Mouse (Mus musculus) lung, embryonic 14.5 days (tissue): Measurements from ENCODE around the gene Oard1. TPM values are rescaled to one million over a fixed set of nuclear protein-coding genes. Genes with fewer than 3 reads are reported as not detected.

Experiments used
- ATAC-seq: fragments of 200-750 bp; cut with Nextera tagmentation; 2 replicates; pipeline ENCODE4 v1.8.0; 2017; ENCODE audit warnings: mild to moderate bottlenecking, moderate TSS enrichment, moderate library complexity; ENCODE audit not compliant: insufficient read depth
- DNase-seq: peaks from one replicate; pipeline ENCODE4 v3.0.0-alpha.2; 2015
- H3K27ac ChIP-seq: fragments of 300-500 bp; sonication (generic); 2 replicates; pipeline ENCODE4 v1.5.1; 2014; ENCODE audit warnings: low read depth, mild to moderate bottlenecking, moderate library complexity
- H3K27me3 ChIP-seq: fragments of 300-500 bp; sonication (generic); 2 replicates; pipeline ENCODE4 v1.6.1; 2014; ENCODE audit warnings: low read length, control low read depth; ENCODE audit not compliant: insufficient read depth
- H3K36me3 ChIP-seq: fragments of 300-500 bp; sonication (generic); 2 replicates; pipeline ENCODE4 v1.6.1; 2014; ENCODE audit warnings: control low read depth; ENCODE audit not compliant: insufficient read depth
- H3K4me1 ChIP-seq: fragments of 300-500 bp; sonication (generic); 2 replicates; pipeline ENCODE4 v1.6.1; 2014; ENCODE audit warnings: antibody characterized with exemption, control low read depth; ENCODE audit not compliant: insufficient read depth
- H3K4me2 ChIP-seq: fragments of 300-500 bp; sonication (generic); 2 replicates; pipeline ENCODE4 v1.6.1; 2014; ENCODE audit warnings: mild to moderate bottlenecking
- H3K4me3 ChIP-seq: fragments of 300-500 bp; sonication (generic); 2 replicates; pipeline ENCODE4 v1.5.1; 2014; ENCODE audit warnings: low read depth, low read length
- H3K9ac ChIP-seq: fragments of 300-500 bp; sonication (generic); 2 replicates; pipeline ENCODE4 v1.6.1; 2014
- H3K9me3 ChIP-seq: fragments of 300-500 bp; sonication (generic); 2 replicates; pipeline ENCODE4 v1.6.1; 2016; ENCODE audit warnings: low read depth, low read length, control low read depth
- CTCF ChIP-seq: IDR thresholded peaks from 2 replicates; pipeline ENCODE4 v1.5.1; 2016; ENCODE audit warnings: antibody characterized with exemption, low read depth
- WGBS: fragments of 180-500 bp; shearing (Covaris S2); extraction: QIAGEN DNeasy Blood & Tissue Kit; methylation state at CpG from one replicate; pipeline ENCODE4 v1.1.7; 2014; 5-methylcytosine and 5-hydroxymethylcytosine counted together
- polyA plus RNA-seq: library from polyadenylated mRNA; unstranded; fragments of >200 nt; fragmentation: Nextera tagmentation; extraction: Ambion mirVana; gene quantifications from 2 replicates; pipeline ENCODE4 v1.2.1, GENCODE M21; 2014

Oard1 gene
- polyA plus RNA-seq, 1 experiment from 2014 or later = 77.9 TPM

DNA sequence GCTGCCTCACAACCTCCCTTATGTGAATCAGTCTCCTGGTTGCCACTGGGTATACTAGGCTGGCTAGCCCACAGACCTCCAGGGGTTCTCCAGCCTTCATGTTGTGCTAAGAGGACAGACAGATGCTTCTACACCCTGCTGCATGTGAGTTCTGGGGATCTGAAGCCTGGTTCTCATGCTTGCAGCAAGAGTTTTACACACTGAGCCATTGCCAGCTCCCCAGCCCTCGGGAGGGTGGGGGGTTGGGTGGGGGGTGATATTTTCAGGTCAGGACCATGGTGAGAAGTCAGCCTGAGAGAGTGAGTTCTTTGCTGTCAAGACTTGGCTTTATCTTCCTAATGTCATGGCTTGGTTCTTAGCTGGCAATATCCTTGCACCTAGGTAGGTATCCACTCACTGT lies 9.0 kb downstream of the Oard1 start:
- no peak overlapping the region for H3K9ac ChIP-seq
- peaks cover 43% of the 10 kb centered on the region for H3K36me3 ChIP-seq
- no peak for TF ChIP-seq CTCF
- ATAC-seq (no peak), DNase-seq (no peak)
- H3K9me3 ChIP-seq = no peaks in the 10 kb centered on the region
- H3K27me3 ChIP-seq = no peaks in the 10 kb centered on the region
- peak overlapping the region; percentile 18; the same call in 1 of the 2 replicates for H3K4me2 ChIP-seq
- no peak overlapping the region for H3K4me3 ChIP-seq
- no peaks in the 10 kb centered on the region for H3K4me1 ChIP-seq
- 52% methylated on average over 1 of the region's 1 CpGs for WGBS
- H3K27ac ChIP-seq = no peak overlapping the region; the same call in 1 of the 2 replicates

GRCm38 (mm10) chr17:48419571-48419970 lies 9.8 kb downstream of the Oard1 start:
- Histone ChIP-seq H3K4me3 (no peak overlapping the region), H3K27me3 (no peaks in the 10 kb centered on the region), H3K9me3 (no peaks in the 10 kb centered on the region), H3K4me2 (no peak overlapping the region), H3K9ac (no peak overlapping the region), H3K27ac (no peak overlapping the region), H3K4me1 (no peaks in the 10 kb centered on the region), H3K36me3 (peaks cover 35% of the 10 kb centered on the region)
- WGBS = 59% methylated on average over 2 of the region's 2 CpGs
- no peak for TF ChIP-seq CTCF
- no peak for ATAC-seq
- no peak for DNase-seq

DNA sequence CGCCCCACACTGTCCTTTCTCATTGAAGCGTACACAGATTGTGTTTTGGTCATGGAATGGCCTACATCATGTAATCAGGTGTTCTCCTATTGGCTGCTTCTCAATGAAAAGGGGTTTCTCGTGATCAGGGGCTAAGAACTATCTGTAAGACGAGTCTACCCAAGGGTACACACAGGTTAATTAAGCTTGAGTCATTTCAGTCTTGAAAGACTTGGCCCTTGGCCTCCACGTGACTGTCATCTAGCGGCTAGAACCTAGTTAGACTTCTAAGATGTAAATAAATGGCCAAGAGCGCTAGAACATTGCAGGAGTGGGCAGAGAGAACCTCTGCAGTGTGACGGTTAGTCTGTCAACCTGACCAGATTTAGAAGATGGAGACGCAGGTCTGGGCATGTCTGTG lies 14.4 kb downstream of the Oard1 start:
- Histone ChIP-seq H3K27me3 (no peaks in the 10 kb centered on the region), H3K4me3 (no peak overlapping the region), H3K9me3 (no peaks in the 10 kb centered on the region), H3K36me3 (no peaks in the 10 kb centered on the region), H3K9ac (no peak overlapping the region), H3K27ac (no peak overlapping the region), H3K4me2 (no peak overlapping the region), H3K4me1 (peaks cover 14% of the 10 kb centered on the region)
- no peak for ATAC-seq
- no peak for TF ChIP-seq CTCF
- WGBS = 82% methylated on average over 9 of the region's 9 CpGs
- no peak for DNase-seq

GRCm38 (mm10) chr17:48425823-48426612 lies 16.2 kb downstream of the Oard1 start:
- Histone ChIP-seq H3K36me3 (no peaks in the 10 kb centered on the region), H3K27me3 (no peaks in the 10 kb centered on the region), H3K27ac (peak overlapping the region; percentile 69), H3K4me3 (no peak overlapping the region), H3K4me1 (peaks cover 19% of the 10 kb centered on the region), H3K9ac (no peak overlapping the region), H3K9me3 (no peaks in the 10 kb centered on the region), H3K4me2 (no peak overlapping the region)
- TF ChIP-seq CTCF = no peak
- DNase-seq (peak; percentile 52), ATAC-seq (no peak)
- 22% methylated on average over 9 of the region's 9 CpGs for WGBS

- Histone ChIP-seq H3K27ac (peak overlapping the region; percentile 63), H3K36me3 (no peaks in the 10 kb centered on the region), H3K4me2 (no peak overlapping the region), H3K9ac (no peak overlapping the region), H3K4me1 (peaks cover 25% of the 10 kb centered on the region), H3K9me3 (no peaks in the 10 kb centered on the region), H3K27me3 (no peaks in the 10 kb centered on the region), H3K4me3 (no peak overlapping the region)
- ATAC-seq (no peak), DNase-seq (no peak)
- 62% methylated on average over 13 of the region's 13 CpGs for WGBS
- no peak for TF ChIP-seq CTCF
Observed at GRCm38 (mm10) chr17:48426991-48427750, 17.4 kb downstream of the Oard1 start.

DNA sequence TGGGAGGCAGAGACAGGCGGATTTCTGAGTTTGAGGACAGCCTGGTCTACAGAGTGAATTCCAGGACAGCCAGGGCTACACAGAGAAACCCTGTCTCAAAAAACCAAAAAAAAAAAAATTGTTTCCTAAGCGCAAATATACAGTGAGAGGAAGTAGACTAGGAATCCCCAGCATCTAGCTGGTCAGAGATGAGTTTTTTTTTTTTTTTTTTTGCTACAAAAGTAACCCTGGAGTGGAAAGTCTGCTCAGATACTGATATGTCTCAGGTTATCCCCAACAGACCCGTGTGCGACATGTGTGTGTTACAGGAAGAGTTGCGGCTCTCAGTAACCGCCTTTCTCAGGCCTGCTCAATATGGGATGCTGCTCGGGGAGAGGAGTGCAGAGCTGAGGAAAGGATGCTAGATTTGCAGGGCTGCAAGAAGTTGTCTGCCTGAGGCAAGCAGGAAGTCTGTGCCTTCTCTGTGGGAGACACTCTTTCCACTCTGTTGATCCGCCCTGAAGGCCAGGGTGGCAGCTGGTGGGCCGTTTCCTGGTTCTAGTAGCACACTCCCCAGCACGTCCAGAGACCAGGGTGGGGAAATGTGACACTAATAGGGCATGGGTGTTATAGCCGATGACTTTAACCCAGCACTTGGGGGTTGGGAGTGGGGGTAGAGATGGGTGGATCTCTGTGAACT lies 18.2 kb downstream of the Oard1 start:
- Histone ChIP-seq H3K4me3 (no peak overlapping the region), H3K9me3 (no peaks in the 10 kb centered on the region), H3K27me3 (no peaks in the 10 kb centered on the region), H3K36me3 (no peaks in the 10 kb centered on the region), H3K9ac (no peak overlapping the region), H3K27ac (peak overlapping the region; percentile 44; the same call in 1 of the 2 replicates), H3K4me2 (no peak overlapping the region), H3K4me1 (peaks cover 31% of the 10 kb centered on the region)
- ATAC-seq (no peak), DNase-seq (no peak)
- no peak for TF ChIP-seq CTCF
- 61% methylated on average over 11 of the region's 11 CpGs for WGBS
